Mouse (Mus musculus) small intestine, adult 2 months (tissue): ENCODE results near the gene Prss40.

Experiments
- CTCF ChIP-seq: fragments of 200-500 bp; IDR thresholded peaks from 2 replicates; pipeline ENCODE4 v1.5.1; 2012; ENCODE audit warnings: low read depth, mild to moderate bottlenecking, control low read depth, inconsistent platforms, low read length, moderate library complexity, mixed read lengths; ENCODE audit not compliant: insufficient replicate concordance, insufficient read length; ENCODE audit errors: extremely low read depth
- POLR2A ChIP-seq: fragments of 200-500 bp; IDR thresholded peaks from 2 replicates; pipeline ENCODE4 v1.6.1; 2012; ENCODE audit warnings: low read depth, mild to moderate bottlenecking, control low read depth, inconsistent platforms, low read length, moderate library complexity

DNA sequence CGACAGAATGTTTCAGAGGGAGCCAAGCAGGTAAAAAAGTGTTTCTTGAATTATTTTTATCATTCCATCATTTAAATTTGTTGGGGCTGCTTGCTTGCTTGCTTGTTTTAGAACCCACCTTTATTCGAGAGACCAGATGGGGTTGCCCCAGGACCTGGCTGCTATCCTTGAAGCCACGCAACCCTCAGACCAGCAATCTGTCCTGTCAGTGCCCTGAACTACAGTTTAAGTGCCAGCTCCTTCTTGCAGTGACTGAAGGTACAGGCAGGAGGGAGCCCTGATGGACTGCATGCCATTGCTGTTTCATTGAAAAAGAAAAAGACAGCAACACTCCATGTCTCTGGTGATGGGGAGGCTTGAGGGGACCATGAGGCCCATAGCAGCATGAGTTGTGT is 37.9 kb downstream of the Prss40 start:
- no peak for TF ChIP-seq POLR2A
- no peak for TF ChIP-seq CTCF
